Mouse (Mus musculus) kidney, adult 2 months (tissue): Measurements from ENCODE around the gene Wdr90.

ENCODE experiments used
- CTCF ChIP-seq: fragments of 200-500 bp; conservative IDR thresholded peaks from 2 replicates; pipeline ENCODE4 v1.5.1; 2011; ENCODE audit warnings: low read depth, mild to moderate bottlenecking, control low read depth, low read length, moderate library complexity, mixed read lengths; ENCODE audit not compliant: insufficient read depth, insufficient read length
- POLR2A ChIP-seq: fragments of 200-500 bp; IDR thresholded peaks from one replicate; pipeline ENCODE4 v1.6.1; 2011; ENCODE audit warnings: low read depth, low read length, control low read depth

- TF ChIP-seq CTCF (no peak), POLR2A (no peak)
These were observed 11.4 kb upstream of the Wdr90 start for GRCm38 (mm10) chr17:25872676-25873075.
